Mouse (Mus musculus): ENCODE data around the gene Hhat.

DNA sequence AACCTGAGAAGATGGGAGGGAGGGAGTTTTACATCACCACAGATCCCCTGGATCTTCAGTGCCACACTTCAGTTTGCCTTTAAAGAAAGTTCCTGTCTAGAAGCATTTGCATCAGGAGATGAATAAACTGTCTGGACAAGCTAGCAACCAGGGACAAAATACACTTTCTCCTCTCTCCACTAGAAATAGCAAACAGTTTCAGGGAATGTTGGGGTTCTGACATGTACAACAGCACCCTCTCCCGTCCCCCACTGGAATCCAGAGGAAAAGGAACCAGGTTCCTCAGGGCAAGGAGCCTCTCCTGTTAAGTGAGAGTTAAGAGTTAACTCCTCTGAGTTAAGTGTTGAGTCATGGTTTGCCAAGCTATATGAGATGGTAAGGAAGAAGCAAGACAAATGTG is 224.2 kb downstream of the Hhat start:
- no peak for TF ChIP-seq POLR2A (IDR thresholded peaks at IDR 0.05; ENCODE audit: borderline replicate concordance, low read depth, low read length)
- TF ChIP-seq CTCF (IDR thresholded peaks at IDR 0.05; ENCODE audit: low read depth, low read length), result no peak

Data from bone marrow macrophage, adult 2 months (primary cell).